Mouse (Mus musculus): ENCODE data around the gene Pkn3.

DNA sequence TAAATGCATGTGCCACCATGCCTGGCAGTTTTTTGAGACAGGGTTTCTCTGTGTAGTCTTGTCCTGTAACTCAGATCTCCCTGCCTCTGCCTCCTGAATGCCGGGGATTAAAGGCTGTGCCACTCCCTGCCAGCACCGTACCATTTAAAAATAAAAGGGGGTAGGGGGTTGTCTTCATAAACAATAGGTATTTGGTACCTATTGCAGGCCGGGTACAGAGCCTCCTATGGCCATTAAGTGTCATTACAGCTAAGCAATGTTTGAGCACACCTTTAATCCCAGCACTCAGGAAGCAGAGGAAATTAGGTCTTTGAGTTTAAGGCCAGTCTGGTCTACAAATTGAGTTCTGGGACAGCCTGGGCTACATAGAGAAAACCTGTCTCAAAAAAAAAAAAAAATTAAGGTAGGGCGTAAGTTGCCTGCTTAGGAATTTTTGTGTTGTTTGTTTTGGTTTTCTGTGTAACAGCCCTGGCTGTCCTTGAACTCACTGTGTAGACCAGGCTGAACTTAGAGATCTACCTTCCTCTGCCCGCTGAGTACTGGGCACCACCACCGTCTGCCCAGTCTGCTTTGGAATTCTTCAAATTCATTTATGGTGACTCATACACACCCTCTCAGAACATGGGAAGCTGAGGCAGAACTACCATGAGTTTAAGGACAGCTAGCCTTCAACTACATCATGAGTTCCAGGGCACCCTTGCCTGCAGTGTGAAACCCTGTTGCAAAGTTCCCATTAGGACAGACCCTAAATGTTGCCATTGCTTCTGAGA lies 25.3 kb upstream of the Pkn3 start:
- TF ChIP-seq CTCF (IDR thresholded peaks at IDR 0.05; ENCODE audit: low read depth) (peak; percentile 58), EP300 (IDR thresholded peaks at IDR 0.05; ENCODE audit: low read depth) (no peak)

Measured in liver, embryonic 14.5 days (tissue).